Mouse (Mus musculus) CH12.LX (cell line): Measurements from ENCODE around the gene Kirrel3. TPM values are rescaled to one million over a fixed set of nuclear protein-coding genes. Genes with fewer than 3 reads are reported as not detected.

Experiments used
- DNase-seq: peaks from one replicate; pipeline ENCODE4 v3.0.0-alpha.2; 2013; ENCODE audit errors: extremely low read depth
- H3K27ac ChIP-seq: 2 replicates; pipeline ENCODE4 v1.5.1; 2012; ENCODE audit warnings: low read depth, mild to moderate bottlenecking, control low read depth, moderate library complexity; ENCODE audit not compliant: insufficient read depth
- H3K27me3 ChIP-seq: replicated peaks from 2 replicates; pipeline ENCODE3; 2012; ENCODE audit warnings: inconsistent platforms
- H3K36me3 ChIP-seq, 2 experiments: replicated peaks in 1 of 2; 2 replicates each; pipeline versions ENCODE3 to v1.6.1; 2012; ENCODE audit warnings: inconsistent platforms in 1 of 2, low read length in 1 of 2, mild to moderate bottlenecking in 1 of 2, mixed read lengths in 1 of 2, moderate library complexity in 1 of 2; ENCODE audit not compliant: control insufficient read depth in 1 of 2, insufficient read depth in 1 of 2
- H3K4me1 ChIP-seq, 2 experiments: 2 replicates each; pipeline ENCODE4 v1.6.1; 2012; ENCODE audit warnings: inconsistent platforms in 1 of 2, moderate library complexity in 1 of 2; ENCODE audit not compliant: insufficient read depth in 2 of 2, control insufficient read depth in 1 of 2
- H3K4me2 ChIP-seq: 2 replicates; pipeline ENCODE4 v1.6.1; 2012; ENCODE audit warnings: low read depth, mild to moderate bottlenecking, control low read depth; ENCODE audit not compliant: poor library complexity, insufficient read depth, severe bottlenecking
- H3K4me3 ChIP-seq, 3 experiments: fragments of 150-350 bp in 1 of 3; sonication (generic) in 1 of 3; replicated peaks in 1 of 3; 2 replicates each; pipeline versions ENCODE3 to v1.5.1; 2011 to 2012; ENCODE audit warnings: low read depth in 2 of 3, low read length in 2 of 3, mild to moderate bottlenecking in 2 of 3, moderate library complexity in 2 of 3, control low read depth in 1 of 3, improper control_type of control experiment in 1 of 3, inconsistent platforms in 1 of 3, mixed read lengths in 1 of 3; ENCODE audit not compliant: poor library complexity in 1 of 3
- H3K79me2 ChIP-seq: replicated peaks from 2 replicates; pipeline ENCODE4 v1.6.1; 2012; ENCODE audit warnings: mild to moderate bottlenecking, moderate library complexity; ENCODE audit not compliant: control insufficient read depth, poor library complexity, insufficient read depth, severe bottlenecking; ENCODE audit errors: extremely low read depth
- H3K9ac ChIP-seq: 2 replicates; pipeline ENCODE4 v1.6.1; 2012; ENCODE audit warnings: low read depth, mild to moderate bottlenecking, control low read depth, moderate library complexity; ENCODE audit not compliant: insufficient read depth
- H3K9me3 ChIP-seq: replicated peaks from 2 replicates; pipeline ENCODE3; 2012; ENCODE audit warnings: low read length, inconsistent platforms, mixed read lengths
- BHLHE40 ChIP-seq: IDR thresholded peaks from 2 replicates; pipeline ENCODE4 v1.6.1; 2011; ENCODE audit warnings: mild to moderate bottlenecking, low read depth, low read length, improper control_type of control experiment
- CTCF ChIP-seq, 2 experiments: IDR thresholded peaks in 1 of 2; conservative IDR thresholded peaks in 1 of 2; 2 replicates each; pipeline ENCODE4 v1.5.1; 2011 to 2012; ENCODE audit warnings: low read depth in 2 of 2, low read length in 2 of 2, improper control_type of control experiment in 1 of 2, inconsistent platforms in 1 of 2, mild to moderate bottlenecking in 1 of 2, moderate library complexity in 1 of 2
- ELF1 ChIP-seq: IDR thresholded peaks from 2 replicates; pipeline ENCODE4 v1.6.1; 2014; ENCODE audit warnings: low read depth, mild to moderate bottlenecking, inconsistent platforms, low read length, improper control_type of control experiment
- EP300 ChIP-seq: IDR thresholded peaks from 2 replicates; pipeline ENCODE4 v1.6.1; 2011; ENCODE audit warnings: low read length, improper control_type of control experiment
- ETS1 ChIP-seq: conservative IDR thresholded peaks from 2 replicates; pipeline ENCODE4 v1.6.1; 2012; ENCODE audit warnings: low read depth, mild to moderate bottlenecking, inconsistent platforms, low read length, improper control_type of control experiment, moderate library complexity
- GABPA ChIP-seq: IDR thresholded peaks from 2 replicates; pipeline ENCODE4 v1.6.1; 2012; ENCODE audit warnings: low read depth, low read length, improper control_type of control experiment, inconsistent platforms; ENCODE audit not compliant: insufficient replicate concordance
- HCFC1 ChIP-seq: IDR thresholded peaks from 2 replicates; pipeline ENCODE4 v1.6.1; 2012; ENCODE audit warnings: low read depth, mild to moderate bottlenecking, inconsistent platforms, low read length, improper control_type of control experiment
- IRF4 ChIP-seq: IDR thresholded peaks from 2 replicates; pipeline ENCODE4 v1.6.1; 2014; ENCODE audit warnings: low read depth, mild to moderate bottlenecking, inconsistent platforms, low read length, improper control_type of control experiment
- MAX ChIP-seq: IDR thresholded peaks from 2 replicates; pipeline ENCODE4 v1.6.1; 2011; ENCODE audit warnings: low read length, improper control_type of control experiment
- MXI1 ChIP-seq: IDR thresholded peaks from 2 replicates; pipeline ENCODE4 v1.6.1; 2011; ENCODE audit warnings: mild to moderate bottlenecking, low read depth, low read length, improper control_type of control experiment
- PAX5 ChIP-seq: IDR thresholded peaks from 2 replicates; pipeline ENCODE4 v1.6.1; 2012; ENCODE audit warnings: low read length, inconsistent platforms, mixed read lengths
- POLR2A ChIP-seq: IDR thresholded peaks from 2 replicates; pipeline ENCODE4 v1.6.1; 2011; ENCODE audit warnings: low read depth, mild to moderate bottlenecking, improper control_type of control experiment, low read length
- RAD21 ChIP-seq: IDR thresholded peaks from 2 replicates; pipeline ENCODE4 v1.6.1; 2011; ENCODE audit warnings: low read depth, mild to moderate bottlenecking, low read length, improper control_type of control experiment, moderate library complexity
- SIN3A ChIP-seq: IDR thresholded peaks from 2 replicates; pipeline ENCODE4 v1.6.1; 2012; ENCODE audit warnings: low read length, improper control_type of control experiment, inconsistent platforms
- SMC3 ChIP-seq: IDR thresholded peaks from 2 replicates; pipeline ENCODE4 v1.6.1; 2011; ENCODE audit warnings: low read depth, low read length, improper control_type of control experiment
- TBP ChIP-seq: conservative IDR thresholded peaks from 2 replicates; pipeline ENCODE4 v1.6.1; 2011; ENCODE audit warnings: low read depth, low read length, improper control_type of control experiment
- UBTF ChIP-seq: IDR thresholded peaks from 2 replicates; pipeline ENCODE4 v1.6.1; 2012; ENCODE audit warnings: low read depth, mild to moderate bottlenecking, inconsistent platforms, low read length, improper control_type of control experiment, moderate library complexity
- USF2 ChIP-seq: conservative IDR thresholded peaks from 2 replicates; pipeline ENCODE4 v1.6.1; 2011; ENCODE audit warnings: low read depth, low read length, improper control_type of control experiment
- ZMIZ1 ChIP-seq: IDR thresholded peaks from 2 replicates; pipeline ENCODE4 v1.6.1; 2012; ENCODE audit warnings: low read depth, mild to moderate bottlenecking, inconsistent platforms, low read length, improper control_type of control experiment
- ZNF384 ChIP-seq: IDR thresholded peaks from 2 replicates; pipeline ENCODE4 v1.6.1; 2012; ENCODE audit warnings: low read depth, low read length, improper control_type of control experiment, inconsistent platforms
- dilution Hi-C: fragments of 300-500 bp; cut with MboI; formaldehyde crosslinking; loops from 2 replicates; pipeline ENCODE4 v1.14.3; 2020; ENCODE audit warnings: low sequenced_read_pairs; ENCODE audit not compliant: extremely low pct_unique_long_range_greater_than_20kb, extremely low pct_ligation_motif_present
- in situ Hi-C: fragments of 300-500 bp; cut with MboI; formaldehyde crosslinking; loops from 3 replicates; pipeline ENCODE4 v1.14.3; 2019; ENCODE audit warnings: low sequenced_read_pairs, low pct_ligation_motif_present, low pct_unique_long_range_greater_than_20kb, mixed read lengths
- polyA plus RNA-seq: library from polyadenylated mRNA; unstranded; fragments of >175 nt; gene quantifications from 2 replicates; pipeline ENCODE4 v1.2.1, GENCODE M21; 2012; ENCODE audit warnings: low read depth; ENCODE audit not compliant: insufficient read length
- total RNA-seq, 2 experiments: library from RNA; depleted of rRNA; stranded (reverse); fragments of 300-350 nt in 1 of 2; fragments of >200 nt in 1 of 2; gene quantifications; 2 replicates each; pipeline ENCODE4 v1.2.3; 2012 to 2014

Kirrel3 gene
- total and polyA plus RNA-seq, 3 experiments: not detected

DNA sequence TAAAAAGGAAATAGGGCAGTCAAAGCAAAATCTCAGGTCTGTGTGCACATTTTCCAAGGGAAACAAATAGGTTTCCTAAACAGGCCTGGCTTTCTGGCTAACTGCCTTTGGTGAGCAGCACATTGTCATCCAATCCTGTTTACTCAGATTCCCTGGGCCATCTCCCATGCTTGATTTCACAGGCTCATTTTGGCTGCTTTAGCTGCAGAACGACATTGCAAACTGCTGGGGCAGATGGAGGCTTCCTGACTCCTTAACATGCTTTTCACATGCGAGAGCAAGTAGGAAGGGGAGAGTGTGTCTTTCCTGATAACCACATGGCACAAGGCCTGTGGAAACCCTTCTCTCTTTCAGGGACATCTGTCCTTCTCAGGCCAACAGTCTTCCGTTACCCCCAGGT is 274.8 kb downstream of the Kirrel3 start:
- Histone ChIP-seq H3K4me3 (no peak overlapping the region), H3K4me1 (no peaks in the 10 kb centered on the region), H3K4me2 (no peak overlapping the region), H3K79me2 (no peaks in the 10 kb centered on the region), H3K9me3 (no peaks in the 10 kb centered on the region), H3K36me3 (no peaks in the 10 kb centered on the region), H3K9ac (no peak overlapping the region), H3K27ac (no peak overlapping the region), H3K27me3 (peaks cover 53% of the 10 kb centered on the region)
- dilution Hi-C loops (no loop called here), in situ Hi-C loops (no loop called here)
- no peak for TF ChIP-seq PAX5
- no peak for DNase-seq

DNA sequence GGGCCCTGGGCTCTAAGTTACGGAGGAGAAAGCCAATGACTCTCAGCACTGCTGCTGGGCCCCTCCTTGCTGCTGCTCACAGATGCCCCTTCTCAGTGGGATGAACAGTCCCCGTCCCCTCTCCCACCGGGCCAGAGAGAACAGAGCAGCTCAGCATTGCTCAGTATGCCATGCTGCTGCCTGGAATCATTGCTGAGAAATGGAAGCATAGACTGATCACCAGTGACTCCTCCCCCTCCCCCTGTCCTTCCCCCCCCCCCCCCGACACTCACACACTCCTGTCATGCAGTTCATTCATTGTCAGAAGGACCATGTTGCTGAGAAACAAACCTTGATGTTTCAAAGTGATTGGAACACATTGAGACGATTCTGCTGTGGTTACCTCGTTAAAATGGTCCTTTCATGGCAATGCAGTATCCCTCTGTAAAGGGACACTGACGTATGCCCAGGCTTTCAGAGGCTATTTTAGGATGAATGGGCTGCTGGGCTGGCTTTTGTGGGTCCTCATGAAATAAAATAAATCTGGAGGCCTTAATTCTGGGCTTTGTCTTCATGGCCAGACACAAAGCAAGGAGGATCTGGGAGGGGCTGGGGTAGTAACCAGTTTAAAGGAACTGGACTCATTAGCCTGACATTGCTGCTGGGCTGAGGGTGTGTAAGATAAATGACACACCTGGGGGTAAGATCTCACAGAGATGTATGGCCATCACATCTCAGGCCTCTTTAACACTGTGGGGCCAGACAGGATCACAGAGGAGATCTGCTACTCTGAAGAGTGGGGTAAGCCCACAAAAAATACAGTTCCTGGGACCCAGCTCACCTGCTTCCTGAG is 281.3 kb downstream of the Kirrel3 start:
- Histone ChIP-seq H3K36me3 (no peaks in the 10 kb centered on the region), H3K4me3 (no peak overlapping the region), H3K4me2 (no peak overlapping the region), H3K9ac (no peak overlapping the region), H3K79me2 (no peaks in the 10 kb centered on the region), H3K27me3 (peaks cover 75% of the 10 kb centered on the region), H3K9me3 (no peaks in the 10 kb centered on the region), H3K27ac (no peak overlapping the region), H3K4me1 (peaks cover 2 to 4% of the 10 kb centered on the region in 2 experiments; a peak in 3 of 4 replicates)
- dilution Hi-C loops: no loop called here
- no peak for TF ChIP-seq GABPA
- TF ChIP-seq MAX: no peak
- TF ChIP-seq IRF4: no peak
- TF ChIP-seq POLR2A: no peak
- TF ChIP-seq EP300: no peak
- TF ChIP-seq ZMIZ1: no peak
- TF ChIP-seq SIN3A: no peak
- TF ChIP-seq ZNF384: no peak
- TF ChIP-seq ETS1: no peak
- TF ChIP-seq ELF1: no peak
- no peak for TF ChIP-seq TBP
- no peak for TF ChIP-seq RAD21
- TF ChIP-seq UBTF: no peak
- TF ChIP-seq CTCF (conservative IDR thresholded peaks at IDR 0.05 in 1 of 2, IDR thresholded peaks at IDR 0.05 in 1 of 2; ENCODE audit: low read depth in 2 of 2, low read length in 2 of 2): no peak
- TF ChIP-seq USF2: no peak
- no peak for TF ChIP-seq HCFC1
- TF ChIP-seq MXI1: no peak
- TF ChIP-seq SMC3: no peak
- TF ChIP-seq BHLHE40: no peak
- no peak for DNase-seq
- in situ Hi-C loops: no loop called here
